Mouse (Mus musculus) heart, adult 8-10 months (tissue): ENCODE data around the gene Vmn1r95. TPM values are rescaled to one million over a fixed set of nuclear protein-coding genes. Genes with fewer than 3 reads are reported as not detected.
"Not testable (repeated sequence)": the region's sequence is repeated elsewhere in the genome, so short reads cannot be mapped to it uniquely, and the experiment has no call there.

ENCODE experiments used
- DNase-seq: peaks from one replicate; pipeline ENCODE4 v3.0.0; 2022; ENCODE audit warnings: low spot score
- total RNA-seq, 4 experiments: library from RNA; stranded (reverse); gene quantifications; 2 replicates each; pipeline ENCODE4 v1.2.4; 2022

Vmn1r95 gene
- total RNA-seq = not detected

GRCm38 (mm10) chr7:20193410-20193809 lies at the start of gene Vmn1r95:
TSS of gene Vmn1r95 (plus strand) at chr7:20193710.
- DNase-seq = not testable (repeated sequence)

DNA sequence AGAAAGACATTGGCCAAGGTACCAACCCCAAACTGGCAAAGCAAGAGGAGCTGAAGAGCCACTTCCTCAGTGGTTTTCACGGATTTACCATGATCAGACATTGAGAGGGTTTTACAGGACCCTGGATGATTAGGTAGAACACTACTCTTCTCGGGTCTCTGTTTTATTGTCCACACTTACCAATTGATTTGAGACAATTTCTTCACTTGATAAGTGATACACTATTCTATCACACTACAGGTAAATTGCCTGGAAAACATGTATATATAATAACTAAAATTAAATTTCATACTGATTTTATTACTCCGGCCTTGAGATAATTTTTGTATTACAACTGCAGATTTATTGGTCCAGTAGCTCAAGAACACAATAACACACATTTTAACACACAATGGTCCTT lies 25.2 kb upstream of the Vmn1r95 start, which contains the start of gene Vmn1r94:
Gene Vmn1r94, minus strand, starts transcription at position 101 of the 400 bp plus-strand sequence.
- DNase-seq = not testable (repeated sequence)

- DNase-seq = not testable (repeated sequence)
These were observed 12.0 kb downstream of the Vmn1r95 start, which contains the start of gene Gm6164 for GRCm38 (mm10) chr7:20205507-20205906. TSS of gene Gm6164 (minus strand) at chr7:20205607.

- DNase-seq = not testable (repeated sequence)
These were observed 40.2 kb downstream of the Vmn1r95 start, which contains the start of gene Gm4498 for GRCm38 (mm10) chr7:20233728-20234127. TSS of gene Gm4498 (minus strand) at chr7:20233828.

Other genes starting within 250 kb of the Vmn1r95 start
- 1 to 10 TPM; 1.4 to 2.1 (median 1.6) TPM for gene Igsf23, start 243.0 kb upstream of the Vmn1r95 start, total RNA-seq
- gene Ceacam20, start 228.3 kb upstream of the Vmn1r95 start, total RNA-seq = not detected
- not detected for gene Nlrp9b, start 202.2 kb upstream of the Vmn1r95 start, total RNA-seq
- not detected for gene Vmn1r91, start 94.0 kb upstream of the Vmn1r95 start, total RNA-seq
- gene Gm16442, start 71.1 kb upstream of the Vmn1r95 start, total RNA-seq = not detected
- not detected for gene Vmn1r93, start 54.6 kb upstream of the Vmn1r95 start, total RNA-seq
- not detected for gene Vmn1r94, start 25.3 kb upstream of the Vmn1r95 start, total RNA-seq
- gene Gm6164, start 11.9 kb downstream of the Vmn1r95 start, total RNA-seq = not detected
- gene Gm4498, start 40.1 kb downstream of the Vmn1r95 start, total RNA-seq = not detected
- gene Gm5890, start 69.1 kb downstream of the Vmn1r95 start, total RNA-seq = not detected
- not detected for gene Gm4133, start 140.4 kb downstream of the Vmn1r95 start, total RNA-seq
- not detected for gene Gm5728, start 181.7 kb downstream of the Vmn1r95 start, total RNA-seq
- not detected for gene Vmn1r100, start 224.2 kb downstream of the Vmn1r95 start, total RNA-seq
- gene Vmn1r101, start 248.9 kb downstream of the Vmn1r95 start, total RNA-seq = not detected